8 mouse cellular contexts compared by ENCODE assay signal in the genomic region with DNA sequence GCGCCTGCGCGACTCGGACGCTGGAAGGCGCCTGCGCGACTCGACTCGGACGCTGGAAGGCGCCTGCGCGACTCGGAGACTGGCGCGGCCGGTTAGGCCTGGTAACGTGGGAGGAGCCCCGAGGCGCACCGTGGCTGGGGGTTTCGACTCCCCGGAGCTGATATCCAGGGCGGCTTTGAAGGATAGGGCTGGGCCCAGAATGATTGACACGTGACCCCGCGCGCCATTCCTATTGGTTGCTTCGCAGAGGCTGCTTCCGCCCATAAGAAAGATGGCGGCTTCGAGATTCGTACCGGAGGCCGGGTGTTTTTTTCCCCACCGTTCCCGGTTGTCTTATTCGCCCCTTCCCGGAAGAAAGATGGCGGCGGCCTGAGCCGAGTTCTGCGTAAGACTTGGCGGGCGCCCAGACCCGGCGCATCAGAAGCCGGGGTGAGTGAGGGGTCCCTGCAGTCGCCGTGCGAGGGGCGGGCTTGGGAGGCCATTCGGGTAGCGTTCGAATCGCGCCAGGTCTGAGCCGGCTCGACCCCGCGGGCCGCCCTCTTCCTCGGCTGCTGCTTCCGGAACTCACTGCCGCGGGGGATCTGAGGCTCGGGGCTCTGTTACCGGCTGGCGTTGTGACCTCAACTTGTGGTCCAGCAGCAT. TPM values are rescaled to one million over a fixed set of nuclear protein-coding genes. Genes with fewer than 3 reads are reported as not detected.
DNase-seq lines count a peak whose midpoint lies in the region; ATAC-seq and TF ChIP-seq lines count a peak whose summit lies in the region.

No protein-coding gene starts in this region.

- peak; percentile 89 for ATAC-seq in embryonic facial prominence, embryonic 15.5 days (ENCODE audit: insufficient number of reproducible peaks, low FRiP score, low TSS enrichment, low read depth)
- ATAC-seq in kidney, embryonic 14.5 days (ENCODE audit: low FRiP score, low TSS enrichment), result peak; percentile 86
- peak; percentile 84 for ATAC-seq in limb, embryonic 15.5 days (ENCODE audit: insufficient number of reproducible peaks, low FRiP score, low TSS enrichment, low read depth)
- peak; percentile 87 for ATAC-seq in midbrain, postnatal 0 days (ENCODE audit: low FRiP score)
- ATAC-seq in stomach, embryonic 14.5 days (ENCODE audit: insufficient number of reproducible peaks, insufficient read depth, low FRiP score, low read depth), result peak; percentile 90

- H3K79me2 ChIP-seq in C2C12 (ENCODE audit: control insufficient read depth, insufficient read depth), result peaks cover 59% of the 10 kb centered on the region

- no peak for TF ChIP-seq CTCF in C2C12 (IDR thresholded peaks at IDR 0.05; ENCODE audit: control insufficient read depth, insufficient read depth, insufficient read length)
- TF ChIP-seq CTCF in bone marrow macrophage, adult 2 months (IDR thresholded peaks at IDR 0.05; ENCODE audit: low read depth, low read length), result no peak
- peak; percentile 29; the same call in 1 of the 2 replicates for TF ChIP-seq CTCF in midbrain, postnatal 0 days (IDR thresholded peaks at IDR 0.05)

- peak; percentile 97 for DNase-seq in heart, embryonic 10.5 days (ENCODE audit: low spot score)
- peak; percentile 97 for DNase-seq in midbrain, postnatal 0 days (ENCODE audit: low spot score)

- peak overlapping the region; percentile 98 for H3K27ac ChIP-seq in bone marrow macrophage, adult 2 months (ENCODE audit: insufficient read depth, low read depth, low read length)
- peak overlapping the region; percentile 97 for H3K27ac ChIP-seq in embryonic facial prominence, embryonic 15.5 days (replicated peaks)
- H3K27ac ChIP-seq in heart, embryonic 10.5 days, result peak overlapping the region; percentile 98
- peak overlapping the region; percentile 78 for H3K27ac ChIP-seq in kidney, embryonic 14.5 days (ENCODE audit: low read depth, low read length)
- H3K27ac ChIP-seq in limb, embryonic 15.5 days, result peak overlapping the region; percentile 98
- peak overlapping the region; percentile 89 for H3K27ac ChIP-seq in midbrain, postnatal 0 days (ENCODE audit: low read depth, low read length)
- peak overlapping the region; percentile 81 for H3K27ac ChIP-seq in stomach, embryonic 14.5 days (ENCODE audit: low read length)

- H3K4me1 ChIP-seq in bone marrow macrophage, adult 2 months (ENCODE audit: control insufficient read depth, insufficient read depth, low read length), result peaks cover 13% of the 10 kb centered on the region
- H3K4me1 ChIP-seq in embryonic facial prominence, embryonic 15.5 days, result peaks cover 23% of the 10 kb centered on the region
- peaks cover 25% of the 10 kb centered on the region for H3K4me1 ChIP-seq in heart, embryonic 10.5 days
- peaks cover 19% of the 10 kb centered on the region for H3K4me1 ChIP-seq in kidney, embryonic 14.5 days (ENCODE audit: control insufficient read depth, insufficient read depth, low read length)
- H3K4me1 ChIP-seq in limb, embryonic 15.5 days, result peaks cover 26% of the 10 kb centered on the region
- H3K4me1 ChIP-seq in midbrain, postnatal 0 days (ENCODE audit: insufficient read depth, low read length), result peaks cover 7% of the 10 kb centered on the region
- H3K4me1 ChIP-seq in stomach, embryonic 14.5 days (ENCODE audit: control insufficient read depth, insufficient read depth, low read length), result peaks cover 15% of the 10 kb centered on the region; the same call in 1 of the 2 replicates

- peak overlapping the region; percentile 65 for H3K9ac ChIP-seq in embryonic facial prominence, embryonic 15.5 days
- peak overlapping the region; percentile 90 for H3K9ac ChIP-seq in kidney, embryonic 14.5 days (ENCODE audit: low read depth, low read length)
- peak overlapping the region; percentile 59 for H3K9ac ChIP-seq in limb, embryonic 15.5 days
- H3K9ac ChIP-seq in midbrain, postnatal 0 days (replicated peaks; ENCODE audit: low read length, poor library complexity, severe bottlenecking), result peak overlapping the region; percentile 77
- peak overlapping the region; percentile 76 for H3K9ac ChIP-seq in stomach, embryonic 14.5 days (replicated peaks; ENCODE audit: low read depth, low read length)

- TF ChIP-seq POLR2A in bone marrow macrophage, adult 2 months (IDR thresholded peaks at IDR 0.05; ENCODE audit: borderline replicate concordance, low read depth, low read length), result peak; percentile 27; the same call in 1 of the 2 replicates

- peak overlapping the region; percentile 48 for H3K4me2 ChIP-seq in embryonic facial prominence, embryonic 15.5 days (replicated peaks)
- peak overlapping the region; percentile 81 for H3K4me2 ChIP-seq in kidney, embryonic 14.5 days (replicated peaks; ENCODE audit: low read depth, low read length)
- peak overlapping the region; percentile 61 for H3K4me2 ChIP-seq in limb, embryonic 15.5 days
- H3K4me2 ChIP-seq in midbrain, postnatal 0 days (ENCODE audit: low read depth, low read length, poor library complexity, severe bottlenecking), result peak overlapping the region; percentile 58
- peak overlapping the region; percentile 54 for H3K4me2 ChIP-seq in stomach, embryonic 14.5 days (replicated peaks; ENCODE audit: low read depth, low read length)

- peak overlapping the region; percentile 96 for H3K4me3 ChIP-seq in C2C12 (ENCODE audit: insufficient read depth, poor library complexity, severe bottlenecking)
- H3K4me3 ChIP-seq in bone marrow macrophage, adult 2 months (ENCODE audit: insufficient read depth, low read length), result peak overlapping the region; percentile 93
- peak overlapping the region; percentile 69 for H3K4me3 ChIP-seq in embryonic facial prominence, embryonic 15.5 days (replicated peaks)
- peak overlapping the region; percentile 88 for H3K4me3 ChIP-seq in heart, embryonic 10.5 days
- H3K4me3 ChIP-seq in kidney, embryonic 14.5 days (ENCODE audit: low read length), result peak overlapping the region; percentile 95
- H3K4me3 ChIP-seq in limb, embryonic 15.5 days, result peak overlapping the region; percentile 71
- H3K4me3 ChIP-seq in midbrain, postnatal 0 days (ENCODE audit: low read depth, low read length), result peak overlapping the region; percentile 73
- peak overlapping the region; percentile 72 for H3K4me3 ChIP-seq in stomach, embryonic 14.5 days (ENCODE audit: low read depth, low read length)

- no peaks in the 10 kb centered on the region for H3K27me3 ChIP-seq in C2C12 (ENCODE audit: control insufficient read depth, insufficient read depth, insufficient read length)
- no peaks in the 10 kb centered on the region for H3K27me3 ChIP-seq in embryonic facial prominence, embryonic 15.5 days
- no peaks in the 10 kb centered on the region for H3K27me3 ChIP-seq in heart, embryonic 10.5 days (ENCODE audit: insufficient read depth, poor library complexity, severe bottlenecking)
- H3K27me3 ChIP-seq in kidney, embryonic 14.5 days (ENCODE audit: control insufficient read depth, insufficient read depth, low read length), result no peaks in the 10 kb centered on the region
- H3K27me3 ChIP-seq in limb, embryonic 15.5 days, result no peaks in the 10 kb centered on the region
- no peaks in the 10 kb centered on the region for H3K27me3 ChIP-seq in midbrain, postnatal 0 days (ENCODE audit: insufficient read depth, low read length)
- H3K27me3 ChIP-seq in stomach, embryonic 14.5 days (ENCODE audit: control insufficient read depth, insufficient read depth, low read length), result no peaks in the 10 kb centered on the region

- peaks cover 43% of the 10 kb centered on the region for H3K79me3 ChIP-seq in C2C12 (ENCODE audit: low read depth)

- under 1% methylated on average over 70 of the region's 70 CpGs for WGBS in embryonic facial prominence, embryonic 15.5 days
- under 1% methylated on average over 70 of the region's 70 CpGs for WGBS in heart, embryonic 10.5 days
- WGBS in kidney, embryonic 14.5 days, result under 1% methylated on average over 60 of the region's 70 CpGs
- WGBS in limb, embryonic 15.5 days, result under 1% methylated on average over 70 of the region's 70 CpGs
- under 1% methylated on average over 63 of the region's 70 CpGs for WGBS in midbrain, postnatal 0 days
- under 1% methylated on average over 70 of the region's 70 CpGs for WGBS in stomach, embryonic 14.5 days

- H3K9me3 ChIP-seq in embryonic facial prominence, embryonic 15.5 days (replicated peaks), result no peaks in the 10 kb centered on the region
- no peaks in the 10 kb centered on the region for H3K9me3 ChIP-seq in heart, embryonic 10.5 days
- H3K9me3 ChIP-seq in kidney, embryonic 14.5 days (ENCODE audit: control insufficient read depth, low read length), result no peaks in the 10 kb centered on the region
- H3K9me3 ChIP-seq in limb, embryonic 15.5 days, result no peaks in the 10 kb centered on the region
- H3K9me3 ChIP-seq in midbrain, postnatal 0 days (ENCODE audit: low read length), result no peaks in the 10 kb centered on the region
- no peaks in the 10 kb centered on the region for H3K9me3 ChIP-seq in stomach, embryonic 14.5 days (ENCODE audit: control insufficient read depth, low read depth, low read length)

- H3K36me3 ChIP-seq in C2C12 (ENCODE audit: control insufficient read depth, insufficient read depth), result peaks cover 18% of the 10 kb centered on the region
- peaks cover 22% of the 10 kb centered on the region for H3K36me3 ChIP-seq in embryonic facial prominence, embryonic 15.5 days
- H3K36me3 ChIP-seq in heart, embryonic 10.5 days, result peaks cover 30% of the 10 kb centered on the region
- H3K36me3 ChIP-seq in kidney, embryonic 14.5 days (ENCODE audit: control insufficient read depth, insufficient read depth, low read length), result peaks cover 29% of the 10 kb centered on the region
- peaks cover 24% of the 10 kb centered on the region for H3K36me3 ChIP-seq in limb, embryonic 15.5 days
- H3K36me3 ChIP-seq in midbrain, postnatal 0 days (ENCODE audit: insufficient read depth, low read length), result peaks cover 18% of the 10 kb centered on the region; the same call in 1 of the 2 replicates
- H3K36me3 ChIP-seq in stomach, embryonic 14.5 days (ENCODE audit: control insufficient read depth, insufficient read depth, low read length), result peaks cover 18% of the 10 kb centered on the region; the same call in 1 of the 2 replicates

- peak overlapping the region; percentile 87 for H3ac ChIP-seq in C2C12 (ENCODE audit: control insufficient read depth, insufficient read length, low read depth)

RNA-seq across cellular contexts. Expression of gene Sdf4, which starts 0.4 kb away (rescaled TPM):
- polyA plus RNA-seq in C2C12 (2012; fragmentation: generic; extraction: Trizol), result 141 TPM
- 197 and 213 TPM in 2 replicates for polyA plus RNA-seq in bone marrow macrophage, adult 2 months (2012; ENCODE audit: insufficient read depth, insufficient read length, missing spikeins)
- polyA plus RNA-seq in embryonic facial prominence, embryonic 15.5 days (2015; fragmentation: Nextera tagmentation; extraction: Ambion mirVana), result 165 and 172 TPM in 2 replicates
- polyA plus RNA-seq in heart, embryonic 10.5 days (2016; fragmentation: Nextera tagmentation; extraction: Ambion mirVana), result 139 and 148 TPM in 2 replicates
- 131 and 165 TPM in 2 replicates for polyA plus RNA-seq in kidney, embryonic 14.5 days (2014; fragmentation: Nextera tagmentation; extraction: Ambion mirVana)
- 175 and 176 TPM in 2 replicates for polyA plus RNA-seq in limb, embryonic 15.5 days (2015; fragmentation: Nextera tagmentation; extraction: Ambion mirVana)
- total RNA-seq in midbrain, postnatal 0 days (2014; rRNA removed), result 84.8 and 105 TPM in 2 replicates
- 111 and 112 TPM in 2 replicates for polyA plus RNA-seq in midbrain, postnatal 0 days (2015; fragmentation: Nextera tagmentation; extraction: Ambion mirVana)
- 163 and 171 TPM in 2 replicates for polyA plus RNA-seq in stomach, embryonic 14.5 days (2014; fragmentation: Nextera tagmentation; extraction: Ambion mirVana)

RNA-seq across cellular contexts. Expression of gene B3galt6, which starts 0.6 kb away (rescaled TPM):
- 6.6 TPM for polyA plus RNA-seq in C2C12 (2012; fragmentation: generic; extraction: Trizol)
- 1.7 and 2.3 TPM in 2 replicates for polyA plus RNA-seq in bone marrow macrophage, adult 2 months (2012; ENCODE audit: insufficient read depth, insufficient read length, missing spikeins)
- 16.6 and 16.7 TPM in 2 replicates for polyA plus RNA-seq in embryonic facial prominence, embryonic 15.5 days (2015; fragmentation: Nextera tagmentation; extraction: Ambion mirVana)
- 10.7 and 12.9 TPM in 2 replicates for polyA plus RNA-seq in heart, embryonic 10.5 days (2016; fragmentation: Nextera tagmentation; extraction: Ambion mirVana)
- polyA plus RNA-seq in kidney, embryonic 14.5 days (2014; fragmentation: Nextera tagmentation; extraction: Ambion mirVana), result 20.0 and 20.8 TPM in 2 replicates
- 16.1 and 16.4 TPM in 2 replicates for polyA plus RNA-seq in limb, embryonic 15.5 days (2015; fragmentation: Nextera tagmentation; extraction: Ambion mirVana)
- 52.5 and 57.2 TPM in 2 replicates for total RNA-seq in midbrain, postnatal 0 days (2014; rRNA removed)
- polyA plus RNA-seq in midbrain, postnatal 0 days (2015; fragmentation: Nextera tagmentation; extraction: Ambion mirVana), result 31.1 and 32.2 TPM in 2 replicates
- polyA plus RNA-seq in stomach, embryonic 14.5 days (2014; fragmentation: Nextera tagmentation; extraction: Ambion mirVana), result 18.6 and 18.9 TPM in 2 replicates

RNA-seq across cellular contexts. Expression of gene Tnfrsf4, which starts 20.6 kb away (rescaled TPM):
- 0.54 TPM for polyA plus RNA-seq in C2C12 (2012; fragmentation: generic; extraction: Trizol)
- polyA plus RNA-seq in bone marrow macrophage, adult 2 months (2012; ENCODE audit: insufficient read depth, insufficient read length, missing spikeins), result 1.5 and 1.7 TPM in 2 replicates
- polyA plus RNA-seq in embryonic facial prominence, embryonic 15.5 days (2015; fragmentation: Nextera tagmentation; extraction: Ambion mirVana), result 1.1 and 1.2 TPM in 2 replicates
- polyA plus RNA-seq in heart, embryonic 10.5 days (2016; fragmentation: Nextera tagmentation; extraction: Ambion mirVana), result 0.28 and 1.0 TPM in 2 replicates
- 0.76 and 0.77 TPM in 2 replicates for polyA plus RNA-seq in kidney, embryonic 14.5 days (2014; fragmentation: Nextera tagmentation; extraction: Ambion mirVana)
- polyA plus RNA-seq in limb, embryonic 15.5 days (2015; fragmentation: Nextera tagmentation; extraction: Ambion mirVana), result 0.55 and 0.99 TPM in 2 replicates
- total RNA-seq in midbrain, postnatal 0 days (2014; rRNA removed), result 0.66 and 1.4 TPM in 2 replicates
- polyA plus RNA-seq in midbrain, postnatal 0 days (2015; fragmentation: Nextera tagmentation; extraction: Ambion mirVana), result 0.54 and 0.78 TPM in 2 replicates
- 0.34 and 0.41 TPM in 2 replicates for polyA plus RNA-seq in stomach, embryonic 14.5 days (2014; fragmentation: Nextera tagmentation; extraction: Ambion mirVana)

RNA-seq across cellular contexts. Expression of gene C1qtnf12, which starts 30.9 kb away (rescaled TPM):
- polyA plus RNA-seq in C2C12 (2012; fragmentation: generic; extraction: Trizol), result 2.4 TPM
- polyA plus RNA-seq in bone marrow macrophage, adult 2 months (2012; ENCODE audit: insufficient read depth, insufficient read length, missing spikeins), result 32.4 and 42.7 TPM in 2 replicates
- 68.2 and 73.8 TPM in 2 replicates for polyA plus RNA-seq in embryonic facial prominence, embryonic 15.5 days (2015; fragmentation: Nextera tagmentation; extraction: Ambion mirVana)
- 26.2 and 27.0 TPM in 2 replicates for polyA plus RNA-seq in heart, embryonic 10.5 days (2016; fragmentation: Nextera tagmentation; extraction: Ambion mirVana)
- 129 and 142 TPM in 2 replicates for polyA plus RNA-seq in kidney, embryonic 14.5 days (2014; fragmentation: Nextera tagmentation; extraction: Ambion mirVana)
- 48.3 and 50.3 TPM in 2 replicates for polyA plus RNA-seq in limb, embryonic 15.5 days (2015; fragmentation: Nextera tagmentation; extraction: Ambion mirVana)
- 11.7 and 13.3 TPM in 2 replicates for total RNA-seq in midbrain, postnatal 0 days (2014; rRNA removed)
- polyA plus RNA-seq in midbrain, postnatal 0 days (2015; fragmentation: Nextera tagmentation; extraction: Ambion mirVana), result 11.7 and 14.8 TPM in 2 replicates
- 38.6 and 40.5 TPM in 2 replicates for polyA plus RNA-seq in stomach, embryonic 14.5 days (2014; fragmentation: Nextera tagmentation; extraction: Ambion mirVana)

RNA-seq across cellular contexts. Expression of gene Tnfrsf18, which starts 32.9 kb away (rescaled TPM):
- polyA plus RNA-seq in C2C12 (2012; fragmentation: generic; extraction: Trizol), result 0.30 TPM
- not detected in 2 replicates for polyA plus RNA-seq in bone marrow macrophage, adult 2 months (2012; ENCODE audit: insufficient read depth, insufficient read length, missing spikeins)
- polyA plus RNA-seq in embryonic facial prominence, embryonic 15.5 days (2015; fragmentation: Nextera tagmentation; extraction: Ambion mirVana), result 6.0 and 7.1 TPM in 2 replicates
- 1.4 and 1.7 TPM in 2 replicates for polyA plus RNA-seq in heart, embryonic 10.5 days (2016; fragmentation: Nextera tagmentation; extraction: Ambion mirVana)
- polyA plus RNA-seq in kidney, embryonic 14.5 days (2014; fragmentation: Nextera tagmentation; extraction: Ambion mirVana), result 2.3 and 2.8 TPM in 2 replicates
- 3.6 and 5.4 TPM in 2 replicates for polyA plus RNA-seq in limb, embryonic 15.5 days (2015; fragmentation: Nextera tagmentation; extraction: Ambion mirVana)
- total RNA-seq in midbrain, postnatal 0 days (2014; rRNA removed), result not detected in 2 replicates
- polyA plus RNA-seq in midbrain, postnatal 0 days (2015; fragmentation: Nextera tagmentation; extraction: Ambion mirVana), result 1.5 and 2.2 TPM in 2 replicates
- 2.7 and 3.2 TPM in 2 replicates for polyA plus RNA-seq in stomach, embryonic 14.5 days (2014; fragmentation: Nextera tagmentation; extraction: Ambion mirVana)

Comparison
In these comparisons a context has a peak if more than half of its experiments do, and no peak if none do; other contexts are left out.
1. Peak in every context shown above with its lines: DNase-seq, ATAC-seq, H3K4me3 ChIP-seq and H3K27ac ChIP-seq.